Mouse (Mus musculus): ENCODE data around the gene Plaur. TPM values are rescaled to one million over a fixed set of nuclear protein-coding genes. Genes with fewer than 3 reads are reported as not detected.
"Not testable (repeated sequence)": the region's sequence is repeated elsewhere in the genome, so short reads cannot be mapped to it uniquely, and the experiment has no call there.

Plaur gene
- total RNA-seq, 2 experiments from 2014 or later: 6.5 to 14.4 TPM

GRCm38 (mm10) chr7:24506838-24507725, 44.8 kb downstream of the Plaur start, which contains the start of gene Zfp428:
TSS of gene Zfp428 (plus strand) at chr7:24507006.
- peak; percentile 80 to 85 for DNase-seq (ENCODE audit: low spot score in 2 of 2)

DNA sequence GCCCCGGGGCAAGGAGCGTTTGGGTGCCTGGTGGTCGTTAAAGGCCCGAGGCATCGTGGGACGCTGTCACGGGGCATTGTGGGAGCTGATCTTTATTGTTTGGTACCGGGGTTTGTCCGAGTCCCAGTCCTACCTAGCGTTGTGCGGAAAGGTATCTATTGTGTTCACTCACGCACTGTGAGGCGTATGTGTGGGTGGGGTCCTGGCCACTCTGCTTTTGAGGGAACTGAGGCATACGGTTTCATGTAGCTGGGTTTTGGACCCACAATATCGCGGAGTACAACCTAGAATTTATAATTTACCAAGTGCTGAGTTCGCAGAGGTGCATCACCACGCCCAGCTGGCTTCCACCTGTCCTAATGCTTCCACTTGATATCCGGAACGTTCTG, 45.4 kb downstream of the Plaur start:
- peak in 1 of 2 experiments; percentile 15 for DNase-seq (ENCODE audit: low spot score in 2 of 2)

GRCm38 (mm10) chr7:24512355-24512754, 50.1 kb downstream of the Plaur start, which contains the start of gene AC161166.1:
TSS of gene AC161166.1 (minus strand) at chr7:24512455.
- no peak for DNase-seq (ENCODE audit: low spot score in 2 of 2)

- not testable (repeated sequence) for DNase-seq (ENCODE audit: low spot score in 2 of 2)
Measured at GRCm38 (mm10) chr7:24516319-24516718, 54.0 kb downstream of the Plaur start.

DNA sequence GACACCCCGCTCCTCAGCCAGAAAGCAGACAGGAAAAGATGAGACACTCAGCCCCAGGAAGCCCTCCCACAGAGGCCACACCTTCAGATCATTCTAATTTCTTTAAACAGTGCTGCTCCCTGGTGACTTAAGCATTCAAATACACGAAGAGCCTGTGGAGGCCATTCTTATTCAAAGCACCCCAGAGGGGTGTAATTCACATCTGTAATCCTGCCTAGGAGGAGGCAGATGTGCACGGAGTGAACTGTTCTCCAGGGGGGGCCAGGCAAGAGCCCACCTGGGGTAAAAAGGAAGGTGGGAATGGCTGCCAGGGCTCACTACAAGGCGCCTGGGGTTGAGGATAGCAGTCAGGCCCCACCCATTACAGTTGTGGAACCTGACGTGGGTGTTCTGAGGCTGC, 54.8 kb downstream of the Plaur start:
- DNase-seq (ENCODE audit: low spot score in 2 of 2): no peak

GRCm38 (mm10) chr7:24517654-24518053, 55.4 kb downstream of the Plaur start:
- no peak for DNase-seq (ENCODE audit: low spot score in 2 of 2)

GRCm38 (mm10) chr7:24519130-24519529, 56.8 kb downstream of the Plaur start:
- DNase-seq (ENCODE audit: low spot score in 2 of 2): no peak

GRCm38 (mm10) chr7:24520054-24520453, 57.8 kb downstream of the Plaur start:
- not testable (repeated sequence) for DNase-seq (ENCODE audit: low spot score in 2 of 2)

- DNase-seq (ENCODE audit: low spot score in 2 of 2): no peak
Measured at GRCm38 (mm10) chr7:24522805-24523204, 60.5 kb downstream of the Plaur start.

DNA sequence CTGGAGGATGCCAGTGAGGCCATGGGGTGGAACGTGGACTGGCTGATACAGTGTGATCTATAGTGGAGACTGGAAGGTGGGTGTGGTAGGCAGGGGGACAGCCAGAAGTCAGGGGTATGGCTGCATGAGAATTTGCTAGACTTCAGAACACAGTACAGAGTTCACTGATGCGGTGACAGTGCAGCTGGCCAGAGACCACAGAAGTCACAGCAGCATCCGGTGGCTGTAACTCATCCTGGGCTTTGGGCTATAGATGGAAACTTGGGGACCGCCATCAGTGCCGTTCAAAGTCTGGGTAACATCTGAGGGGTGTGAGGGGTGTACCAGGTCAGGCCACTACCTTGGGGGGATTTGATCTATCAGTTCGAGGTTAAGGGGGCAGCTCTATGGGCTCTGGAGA, 61.4 kb downstream of the Plaur start:
- DNase-seq (ENCODE audit: low spot score in 2 of 2): no peak

- no peak for DNase-seq (ENCODE audit: low spot score in 2 of 2)
Measured at GRCm38 (mm10) chr7:24524978-24525377, 62.7 kb downstream of the Plaur start.

Other genes with a start within 250 kb of the Plaur start
- gene Zfp109, start 224.9 kb upstream of the Plaur start, total RNA-seq (2021): 1 to 10 TPM; 3.1 to 3.2 TPM
- 1 to 10 TPM; 2.1 to 2.9 TPM for gene Zfp108, start 207.7 kb upstream of the Plaur start, total RNA-seq (2021)
- 1 to 10 TPM; 3.1 to 4.5 TPM for gene Zfp93, start 192.1 kb upstream of the Plaur start, total RNA-seq (2021)
- gene Zfp61, start 161.3 kb upstream of the Plaur start, total RNA-seq (2021): 1 to 10 TPM; 6.9 to 7.0 TPM
- 1 to 10 TPM; 4.2 to 4.4 TPM for gene Zfp94, start 145.8 kb upstream of the Plaur start, total RNA-seq (2021)
- gene Tescl, start 128.5 kb upstream of the Plaur start, total RNA-seq (2021): 1 to 10 TPM in 1 of 2 experiments, under 1 TPM in 1; 0.73 to 1.3 TPM
- gene Lypd5, start 113.3 kb upstream of the Plaur start, total RNA-seq (2021): not detected
- gene Kcnn4, start 92.2 kb upstream of the Plaur start, total RNA-seq (2021): 1 to 10 TPM in 1 of 2 experiments, under 1 TPM in 1; 0.60 to 1.5 TPM
- gene Smg9, start 62.9 kb upstream of the Plaur start, total RNA-seq (2021): 10 to 100 TPM; 17.7 to 20.1 TPM
- not detected for gene Irgc1, start 10.2 kb upstream of the Plaur start, total RNA-seq (2021)
- gene Cadm4, start 19.5 kb downstream of the Plaur start, total RNA-seq (2021): 1 to 10 TPM; 3.5 TPM
- gene Zfp428, start 44.5 kb downstream of the Plaur start, total RNA-seq (2021): 1 to 10 TPM; 4.6 to 5.0 TPM
- gene AC161166.1, start 50.0 kb downstream of the Plaur start, total RNA-seq (2021): not detected
- gene Irgq, start 68.2 kb downstream of the Plaur start, total RNA-seq (2021): 10 to 100 TPM; 21.0 to 24.1 TPM
- gene Pinlyp, start 83.6 kb downstream of the Plaur start, total RNA-seq (2021): not detected
- gene Xrcc1, start 83.8 kb downstream of the Plaur start, total RNA-seq (2021): 10 to 100 TPM; 35.9 to 37.1 TPM
- 10 to 100 TPM; 28.9 to 40.3 TPM for gene Ethe1, start 125.1 kb downstream of the Plaur start, total RNA-seq (2021)
- gene Zfp575, start 125.2 kb downstream of the Plaur start, total RNA-seq (2021): under 1 TPM; 0.32 to 0.46 TPM
- gene Phldb3, start 148.3 kb downstream of the Plaur start, total RNA-seq (2021): 1 to 10 TPM; 3.8 to 5.2 TPM
- under 1 TPM in 1 of 2 experiments, not detected in 1; 0.50 TPM for gene Lypd3, start 174.1 kb downstream of the Plaur start, total RNA-seq (2021)
- gene Tex101, start 214.2 kb downstream of the Plaur start, total RNA-seq (2021): not detected
- gene BC049730, start 246.8 kb downstream of the Plaur start, total RNA-seq (2021): not detected

All from adrenal gland, adult 18-20 months (tissue).